Mouse (Mus musculus): ENCODE data around the gene Fbxo3. TPM values are rescaled to one million over a fixed set of nuclear protein-coding genes. Genes with fewer than 3 reads are reported as not detected.

Gene Fbxo3
- 27.8 TPM for total RNA-seq (2023)

DNA sequence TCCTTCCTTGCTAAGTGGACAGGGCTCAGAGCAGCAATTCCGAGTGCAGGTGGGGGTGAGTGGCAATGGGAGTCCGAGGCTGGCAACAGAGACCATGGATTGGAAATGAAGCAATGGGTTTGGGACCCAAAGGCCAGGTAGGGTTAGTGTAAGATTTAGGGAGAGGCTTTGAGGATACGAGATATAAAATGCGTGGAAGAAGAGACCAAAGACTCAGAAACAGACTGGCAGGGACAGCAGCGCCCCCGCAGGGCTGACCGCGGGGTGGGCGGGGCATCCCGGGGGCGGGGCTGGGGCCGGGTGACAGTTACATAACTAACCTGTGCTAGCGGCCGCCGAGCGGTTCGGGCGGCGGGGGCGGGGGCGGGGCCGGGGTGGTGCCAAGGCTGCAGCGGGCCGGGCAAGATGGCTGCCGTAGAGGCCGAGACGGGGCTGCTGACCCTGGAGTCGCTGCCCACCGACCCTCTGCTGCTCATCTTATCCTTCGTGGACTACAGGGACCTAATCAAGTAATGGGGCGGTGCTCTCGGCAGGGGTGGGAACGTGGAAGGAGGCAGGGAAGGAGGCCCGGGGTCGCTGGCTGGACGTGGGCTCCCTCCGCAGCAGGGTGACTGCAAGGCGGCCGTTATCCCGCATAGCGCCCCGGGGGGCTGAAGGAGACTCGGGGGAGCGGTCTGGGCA is at the start of gene Fbxo3:
TSS of gene Fbxo3 (plus strand) at position 264 of the 681 bp plus-strand sequence.

DNA sequence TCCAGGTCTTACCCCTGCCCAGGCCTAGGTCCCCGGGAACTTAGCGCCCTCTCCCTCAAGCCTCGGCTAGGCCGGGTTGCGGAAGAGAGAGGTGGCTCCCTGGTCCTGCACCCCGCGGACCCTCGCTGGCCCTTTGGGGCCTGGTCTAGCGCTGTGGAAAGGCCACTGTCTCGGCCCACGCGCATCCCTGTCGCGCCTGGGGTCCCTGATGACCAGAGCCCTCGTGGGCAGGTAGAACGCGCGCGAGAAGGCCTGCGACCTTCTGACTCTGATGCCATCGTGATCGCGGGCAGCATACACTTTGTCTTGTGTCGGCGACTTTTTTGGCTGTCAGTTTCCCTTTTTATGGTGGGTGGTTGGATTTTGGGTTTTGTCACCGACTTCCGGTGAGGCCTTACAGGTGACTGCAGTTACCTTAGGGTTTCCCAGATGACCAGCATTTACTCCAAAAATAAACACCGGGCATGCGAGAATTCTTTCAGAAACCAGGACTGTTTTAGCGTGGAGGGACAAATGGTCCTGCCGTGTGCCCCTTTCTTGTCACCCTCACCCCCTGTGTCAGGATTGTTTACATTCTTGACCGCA is 710 bp downstream of the Fbxo3 start, which contains the start of gene 4931422A03Rik:
TSS of gene 4931422A03Rik (minus strand) at position 223 of the 585 bp plus-strand sequence.

DNA sequence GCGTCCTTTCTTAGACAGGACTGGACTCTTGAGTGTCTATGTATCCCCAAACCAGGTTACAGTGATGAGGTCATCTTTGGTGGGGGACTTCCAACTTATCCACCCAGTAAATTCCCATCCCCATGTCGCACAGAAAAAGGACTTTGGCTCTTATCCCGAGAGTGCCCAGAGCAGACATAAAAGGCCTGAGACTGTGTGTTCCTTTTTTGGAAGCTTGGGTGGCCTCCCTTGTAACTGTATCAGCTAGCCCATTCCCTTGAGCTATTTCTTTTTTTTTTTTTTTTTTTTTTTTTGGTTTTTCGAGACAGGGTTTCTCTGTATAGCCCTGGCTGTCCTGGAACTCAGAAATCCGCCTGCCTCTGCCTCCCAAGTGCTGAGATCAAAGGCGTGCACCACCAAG is 38.0 kb downstream of the Fbxo3 start, which contains the start of gene Gm10912:
TSS of gene Gm10912 (plus strand) at position 301 of the 400 bp plus-strand sequence.

DNA sequence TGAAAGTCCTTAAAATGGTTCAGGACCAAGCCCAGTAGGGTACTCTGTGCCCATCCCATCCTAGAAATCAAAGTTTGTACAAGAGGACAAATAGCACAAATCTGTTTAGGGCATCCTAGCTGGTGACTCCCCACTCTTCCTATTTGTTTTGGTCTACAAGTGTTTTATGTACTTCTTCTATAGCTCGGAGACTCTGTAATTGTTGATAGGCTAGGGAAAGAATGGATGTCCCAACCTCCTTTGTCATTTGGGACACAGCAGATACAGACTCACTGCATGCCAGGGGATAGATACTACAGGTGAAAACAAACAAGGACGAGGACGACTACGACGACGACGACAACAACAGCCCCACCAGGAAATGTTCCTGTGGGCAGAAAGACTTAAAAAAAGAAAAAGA is 40.9 kb downstream of the Fbxo3 start, which contains the start of gene Gm10799:
TSS of gene Gm10799 (minus strand) at position 101 of the 400 bp plus-strand sequence.

DNA sequence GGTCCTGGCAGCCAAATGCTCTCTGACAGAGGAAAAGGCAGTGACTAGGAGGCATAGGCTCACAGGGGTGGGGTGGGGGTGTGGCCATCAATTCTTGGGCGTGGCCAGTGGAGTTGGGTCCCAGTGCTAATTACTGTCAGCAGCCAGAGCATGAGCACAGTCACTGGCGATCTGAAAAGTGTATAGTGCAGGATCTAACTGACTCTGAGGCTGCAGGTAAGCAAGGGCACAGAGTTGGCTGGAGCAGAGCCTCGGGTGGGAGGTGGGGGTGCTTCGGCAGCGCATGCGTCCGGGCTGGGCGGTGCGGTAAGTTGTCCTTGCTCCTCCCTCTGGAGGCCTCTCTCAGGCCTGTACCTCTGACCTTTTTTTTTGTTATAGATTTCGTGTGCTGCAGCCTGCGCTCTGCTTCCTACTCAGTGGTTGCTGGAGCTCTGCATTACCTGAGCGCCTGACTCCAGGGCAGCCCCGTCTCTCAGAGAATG is 42.2 kb downstream of the Fbxo3 start, which contains the start of gene Cd59b:
TSS of gene Cd59b (plus strand) at position 146 of the 482 bp plus-strand sequence.

DNA sequence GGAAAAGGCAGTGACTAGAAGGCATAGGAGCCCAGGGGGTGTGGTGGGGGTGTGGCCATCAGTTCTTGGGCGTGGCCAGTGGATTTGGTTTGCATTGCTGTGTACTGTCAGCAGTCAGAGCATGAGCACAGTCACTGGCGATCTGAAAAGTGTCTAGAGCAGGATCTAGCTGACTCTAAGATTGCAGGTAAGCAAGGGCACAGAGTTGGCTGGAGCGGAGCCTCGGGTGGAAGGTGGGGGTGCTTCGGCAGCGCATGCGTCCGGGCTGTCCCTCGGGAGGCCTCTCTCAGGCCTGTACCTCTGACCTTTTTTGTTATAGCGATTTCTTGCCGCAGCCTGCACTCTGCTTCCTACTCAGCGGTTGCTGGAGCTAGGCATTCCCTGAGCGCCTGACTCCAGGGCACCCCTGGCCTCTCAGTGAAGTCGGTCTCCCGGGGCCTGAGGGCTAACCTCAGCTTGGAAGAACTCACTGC is 68.3 kb downstream of the Fbxo3 start, which contains the start of gene Cd59a:
TSS of gene Cd59a (plus strand) at position 61 of the 473 bp plus-strand sequence.

Other genes starting within 250 kb of the Fbxo3 start
- 290 TPM for gene Caprin1, start 230.1 kb upstream of the Fbxo3 start, total RNA-seq (2023)
- 12.9 TPM for gene Lmo2, start 69.7 kb upstream of the Fbxo3 start, total RNA-seq (2023)
- gene 4931422A03Rik, start 640 bp downstream of the Fbxo3 start, total RNA-seq (2023) = not detected
- gene Gm10912, start 38.1 kb downstream of the Fbxo3 start, total RNA-seq (2023) = 0.35 TPM
- gene Gm10799, start 40.8 kb downstream of the Fbxo3 start, total RNA-seq (2023) = not detected
- gene Cd59b, start 42.1 kb downstream of the Fbxo3 start, total RNA-seq (2023) = 1.1 TPM
- 1.0 TPM for gene Cd59a, start 68.1 kb downstream of the Fbxo3 start, total RNA-seq (2023)
- gene A930018P22Rik, start 95.0 kb downstream of the Fbxo3 start, total RNA-seq (2023) = not detected